Mouse (Mus musculus) layer of hippocampus, postnatal 14 days (tissue): ENCODE measurements around the gene Arid1b. TPM values are rescaled to one million over a fixed set of nuclear protein-coding genes. Genes with fewer than 3 reads are reported as not detected.

Experiments used
- DNase-seq, 2 experiments: peaks; one replicate each; pipeline ENCODE4 v3.0.0; 2021 to 2022; ENCODE audit warnings: low spot score in 2 of 2, mixed read lengths in 1 of 2
- total RNA-seq, 2 experiments: library from RNA; stranded (reverse); gene quantifications; 2 replicates each; pipeline ENCODE4 v1.2.3; 2021

Gene Arid1b
- total RNA-seq, 2 experiments from 2014 or later: 83.5 to 95.2 TPM

GRCm38 (mm10) chr17:5298891-5299559 is 304.9 kb downstream of the Arid1b start:
- DNase-seq: peak in 1 of 2 experiments; percentile 49

- no peak for DNase-seq
Measured at GRCm38 (mm10) chr17:5302971-5303746, 309.0 kb downstream of the Arid1b start.

GRCm38 (mm10) chr17:5305783-5306477 is 311.8 kb downstream of the Arid1b start:
- DNase-seq: no peak

- peak in 1 of 2 experiments; percentile 44 for DNase-seq
Measured at GRCm38 (mm10) chr17:5309930-5310329, 315.8 kb downstream of the Arid1b start.

GRCm38 (mm10) chr17:5310425-5310888 is 316.3 kb downstream of the Arid1b start:
- peak; percentile 55 to 88 for DNase-seq

- no peak for DNase-seq
Measured at GRCm38 (mm10) chr17:5311062-5311461, 316.9 kb downstream of the Arid1b start.

- no peak for DNase-seq
Measured at GRCm38 (mm10) chr17:5312307-5312706, 318.2 kb downstream of the Arid1b start.

GRCm38 (mm10) chr17:5314735-5315134 is 320.6 kb downstream of the Arid1b start:
- DNase-seq: no peak

GRCm38 (mm10) chr17:5316489-5316888 is 322.4 kb downstream of the Arid1b start:
- DNase-seq: no peak

- DNase-seq: no peak
Measured at GRCm38 (mm10) chr17:5321589-5322225, 327.6 kb downstream of the Arid1b start.

GRCm38 (mm10) chr17:5322594-5322993 is 328.5 kb downstream of the Arid1b start:
- DNase-seq: no peak

- DNase-seq: no peak
Measured at GRCm38 (mm10) chr17:5323746-5324145, 329.6 kb downstream of the Arid1b start.

- DNase-seq: no peak
Measured at GRCm38 (mm10) chr17:5324236-5324876, 330.2 kb downstream of the Arid1b start.

- DNase-seq: no peak
Measured at GRCm38 (mm10) chr17:5326689-5327088, 332.6 kb downstream of the Arid1b start.

GRCm38 (mm10) chr17:5327480-5328180 is 333.5 kb downstream of the Arid1b start:
- DNase-seq: no peak

GRCm38 (mm10) chr17:5329478-5329877 is 335.3 kb downstream of the Arid1b start:
- no peak for DNase-seq

GRCm38 (mm10) chr17:5330063-5330462 is 335.9 kb downstream of the Arid1b start:
- DNase-seq: no peak

GRCm38 (mm10) chr17:5330644-5331043 is 336.5 kb downstream of the Arid1b start:
- DNase-seq: no peak

- no peak for DNase-seq
Measured at GRCm38 (mm10) chr17:5331387-5331786, 337.3 kb downstream of the Arid1b start.

GRCm38 (mm10) chr17:5334567-5334966 is 340.4 kb downstream of the Arid1b start:
- no peak for DNase-seq
